Mouse (Mus musculus) MEL (cell line): ENCODE results near the gene Nucb1. TPM values are rescaled to one million over a fixed set of nuclear protein-coding genes. Genes with fewer than 3 reads are reported as not detected.

Experiments used
- DNase-seq: peaks from one replicate; pipeline ENCODE4 v3.0.0; 2011; ENCODE audit warnings: low read depth, low spot score
- H3K27ac ChIP-seq: 2 replicates; pipeline ENCODE4 v1.5.1; 2012; ENCODE audit warnings: low read depth, mild to moderate bottlenecking, control low read depth, low read length, moderate library complexity; ENCODE audit not compliant: control insufficient read depth
- H3K27me3 ChIP-seq, 2 experiments: fragments of 150-350 bp in 1 of 2; sonication (generic) in 1 of 2; 2 replicates each; pipeline ENCODE4 v1.6.1; 2012; ENCODE audit warnings: low read length in 2 of 2, mild to moderate bottlenecking in 2 of 2, improper control_type of control experiment in 1 of 2, moderate library complexity in 1 of 2; ENCODE audit not compliant: insufficient read depth in 2 of 2, control insufficient read depth in 1 of 2
- H3K36me3 ChIP-seq, 2 experiments: 2 replicates each; pipeline ENCODE4 v1.6.1; 2012 to 2014; ENCODE audit warnings: low read length in 2 of 2, improper control_type of control experiment in 1 of 2, inconsistent platforms in 1 of 2, mild to moderate bottlenecking in 1 of 2; ENCODE audit not compliant: insufficient read depth in 2 of 2, control insufficient read depth in 1 of 2
- H3K4me1 ChIP-seq, 2 experiments: fragments of 150-350 bp in 1 of 2; sonication (generic) in 1 of 2; 2 replicates each; pipeline ENCODE4 v1.6.1; 2012; ENCODE audit warnings: low read length in 2 of 2, improper control_type of control experiment in 1 of 2, mild to moderate bottlenecking in 1 of 2; ENCODE audit not compliant: insufficient read depth in 2 of 2, control insufficient read depth in 1 of 2
- H3K4me3 ChIP-seq, 2 experiments: fragments of 150-350 bp in 1 of 2; sonication (generic) in 1 of 2; 2 replicates each; pipeline ENCODE4 v1.5.1; 2012; ENCODE audit warnings: low read depth in 2 of 2, low read length in 2 of 2, mild to moderate bottlenecking in 2 of 2, moderate library complexity in 2 of 2, control low read depth in 1 of 2, improper control_type of control experiment in 1 of 2; ENCODE audit not compliant: control insufficient read depth in 1 of 2, insufficient read depth in 1 of 2
- H3K79me2 ChIP-seq: 2 replicates; pipeline ENCODE4 v1.6.1; 2012; ENCODE audit warnings: mild to moderate bottlenecking, low read length, moderate library complexity; ENCODE audit not compliant: control insufficient read depth, poor library complexity, insufficient read depth
- H3K9ac ChIP-seq: 2 replicates; pipeline ENCODE4 v1.6.1; 2012; ENCODE audit warnings: low read depth, mild to moderate bottlenecking, control low read depth, low read length, moderate library complexity; ENCODE audit not compliant: control insufficient read depth, poor library complexity, severe bottlenecking
- H3K9me3 ChIP-seq: fragments of 150-350 bp; sonication (generic); replicated peaks from 2 replicates; pipeline ENCODE4 v1.6.1; 2012; ENCODE audit warnings: mild to moderate bottlenecking, low read length, improper control_type of control experiment, moderate library complexity; ENCODE audit not compliant: insufficient read depth
- BHLHE40 ChIP-seq: IDR thresholded peaks from 2 replicates; pipeline ENCODE4 v1.6.1; 2012; ENCODE audit warnings: low read depth, mild to moderate bottlenecking, inconsistent platforms, low read length, improper control_type of control experiment, borderline replicate concordance
- CHD1 ChIP-seq: IDR thresholded peaks from 2 replicates; pipeline ENCODE4 v1.6.1; 2012; ENCODE audit warnings: low read depth, mild to moderate bottlenecking, inconsistent platforms, low read length, improper control_type of control experiment
- CHD2 ChIP-seq: IDR thresholded peaks from 2 replicates; pipeline ENCODE4 v1.6.1; 2011; ENCODE audit warnings: low read length, improper control_type of control experiment
- CTCF ChIP-seq, 3 experiments: IDR thresholded peaks in 2 of 3; conservative IDR thresholded peaks in 1 of 3; 2 replicates each; pipeline ENCODE4 v1.5.1; 2011 to 2012; ENCODE audit warnings: low read length in 3 of 3, low read depth in 2 of 3, mild to moderate bottlenecking in 2 of 3, improper control_type of control experiment in 1 of 3, inconsistent platforms in 1 of 3, mixed read lengths in 1 of 3, moderate library complexity in 1 of 3; ENCODE audit not compliant: control insufficient read depth in 1 of 3, insufficient read depth in 1 of 3, poor library complexity in 1 of 3, severe bottlenecking in 1 of 3
- ELF1 ChIP-seq: IDR thresholded peaks from 2 replicates; pipeline ENCODE4 v1.6.1; 2014; ENCODE audit warnings: low read depth, mild to moderate bottlenecking, inconsistent platforms, low read length, improper control_type of control experiment, moderate library complexity
- EP300 ChIP-seq, 2 experiments: IDR thresholded peaks; 2 replicates each; pipeline ENCODE4 v1.6.1; 2011; ENCODE audit warnings: improper control_type of control experiment in 2 of 2, low read length in 2 of 2, low read depth in 1 of 2, mild to moderate bottlenecking in 1 of 2
- GATA1 ChIP-seq: IDR thresholded peaks from 2 replicates; pipeline ENCODE4 v1.6.1; 2011; ENCODE audit warnings: low read depth, low read length, improper control_type of control experiment
- JUND ChIP-seq: IDR thresholded peaks from 2 replicates; pipeline ENCODE4 v1.6.1; 2011; ENCODE audit warnings: low read depth, mild to moderate bottlenecking, improper control_type of control experiment, low read length
- MAFK ChIP-seq: IDR thresholded peaks from 2 replicates; pipeline ENCODE4 v1.6.1; 2011; ENCODE audit warnings: low read depth, mild to moderate bottlenecking, low read length, improper control_type of control experiment, borderline replicate concordance
- MAX ChIP-seq: IDR thresholded peaks from 2 replicates; pipeline ENCODE4 v1.6.1; 2011; ENCODE audit warnings: low read length, improper control_type of control experiment
- MAZ ChIP-seq: IDR thresholded peaks from 2 replicates; pipeline ENCODE4 v1.6.1; 2012; ENCODE audit warnings: low read depth, mild to moderate bottlenecking, inconsistent platforms, low read length, improper control_type of control experiment
- MXI1 ChIP-seq: IDR thresholded peaks from 2 replicates; pipeline ENCODE4 v1.6.1; 2011; ENCODE audit warnings: mild to moderate bottlenecking, low read depth, low read length, improper control_type of control experiment
- MYC ChIP-seq: IDR thresholded peaks from 2 replicates; pipeline ENCODE4 v1.6.1; 2011; ENCODE audit warnings: low read depth, mild to moderate bottlenecking, low read length, improper control_type of control experiment, moderate library complexity
- NELFE ChIP-seq: IDR thresholded peaks from 2 replicates; pipeline ENCODE4 v1.6.1; 2011; ENCODE audit warnings: low read depth, low read length, improper control_type of control experiment
- POLR2A ChIP-seq, 2 experiments: IDR thresholded peaks; 2 replicates each; pipeline ENCODE4 v1.6.1; 2011 to 2012; ENCODE audit warnings: low read length in 2 of 2, mild to moderate bottlenecking in 2 of 2, control low read depth in 1 of 2, improper control_type of control experiment in 1 of 2, low read depth in 1 of 2, moderate library complexity in 1 of 2; ENCODE audit not compliant: control insufficient read depth in 1 of 2, insufficient read depth in 1 of 2, poor library complexity in 1 of 2
- POLR2AphosphoS2 ChIP-seq: IDR thresholded peaks from 2 replicates; pipeline ENCODE4 v1.6.1; 2011; ENCODE audit warnings: low read length, improper control_type of control experiment
- POLR2AphosphoS5 ChIP-seq: IDR thresholded peaks from 2 replicates; pipeline ENCODE4 v1.6.1; 2012; ENCODE audit warnings: low read depth, borderline replicate concordance, mild to moderate bottlenecking, inconsistent platforms, low read length, moderate library complexity, mixed read lengths
- RAD21 ChIP-seq: IDR thresholded peaks from 2 replicates; pipeline ENCODE4 v1.6.1; 2011; ENCODE audit warnings: mild to moderate bottlenecking, low read depth, low read length, improper control_type of control experiment
- RCOR1 ChIP-seq: IDR thresholded peaks from 2 replicates; pipeline ENCODE4 v1.6.1; 2012; ENCODE audit warnings: low read depth, mild to moderate bottlenecking, inconsistent platforms, low read length, improper control_type of control experiment
- SIN3A ChIP-seq: IDR thresholded peaks from 2 replicates; pipeline ENCODE4 v1.6.1; 2012; ENCODE audit warnings: low read length, improper control_type of control experiment, inconsistent platforms
- SMC3 ChIP-seq: IDR thresholded peaks from 2 replicates; pipeline ENCODE4 v1.6.1; 2011; ENCODE audit warnings: low read depth, low read length, improper control_type of control experiment
- TAL1 ChIP-seq: IDR thresholded peaks from 2 replicates; pipeline ENCODE4 v1.6.1; 2012; ENCODE audit warnings: mild to moderate bottlenecking, inconsistent platforms, low read length, moderate library complexity, mixed read lengths
- TCF12 ChIP-seq: IDR thresholded peaks from 2 replicates; pipeline ENCODE4 v1.6.1; 2014; ENCODE audit warnings: low read depth, mild to moderate bottlenecking, inconsistent platforms, low read length, improper control_type of control experiment, moderate library complexity
- UBTF ChIP-seq: IDR thresholded peaks from 2 replicates; pipeline ENCODE4 v1.6.1; 2012; ENCODE audit warnings: low read depth, mild to moderate bottlenecking, inconsistent platforms, low read length, improper control_type of control experiment, moderate library complexity, borderline replicate concordance; ENCODE audit not compliant: insufficient read depth
- USF1 ChIP-seq: IDR thresholded peaks from 2 replicates; pipeline ENCODE4 v1.6.1; 2014; ENCODE audit warnings: low read depth, mild to moderate bottlenecking, inconsistent platforms, low read length, improper control_type of control experiment, moderate library complexity
- USF2 ChIP-seq, 2 experiments: IDR thresholded peaks; 2 replicates each; pipeline ENCODE4 v1.6.1; 2011 to 2012; ENCODE audit warnings: improper control_type of control experiment in 2 of 2, low read length in 2 of 2, borderline replicate concordance in 1 of 2, inconsistent platforms in 1 of 2, low read depth in 1 of 2, mild to moderate bottlenecking in 1 of 2; ENCODE audit not compliant: insufficient read depth in 1 of 2
- ZC3H11A ChIP-seq: IDR thresholded peaks from 2 replicates; pipeline ENCODE4 v1.6.1; 2012; ENCODE audit warnings: low read depth, mild to moderate bottlenecking, inconsistent platforms, low read length, improper control_type of control experiment
- ZNF384 ChIP-seq: IDR thresholded peaks from 2 replicates; pipeline ENCODE4 v1.6.1; 2012; ENCODE audit warnings: low read depth, mild to moderate bottlenecking, inconsistent platforms, low read length, improper control_type of control experiment
- polyA plus RNA-seq, 2 experiments: library from polyadenylated mRNA; stranded (reverse) in 1 of 2; unstranded in 1 of 2; fragments of >175 nt in 1 of 2; fragments of >200 nt in 1 of 2; gene quantifications; 2 replicates each; pipeline versions ENCODE4 v1.2.1 to v1.2.4; 2012; ENCODE audit warnings: low replicate concordance in 2 of 2, low read depth in 1 of 2; ENCODE audit not compliant: insufficient read length in 2 of 2, insufficient read depth in 1 of 2, missing spikeins in 1 of 2
- total RNA-seq: library from RNA; depleted of rRNA; stranded (reverse); fragments of 300-350 nt; gene quantifications from 2 replicates; pipeline ENCODE4 v1.2.3, GENCODE M21; 2012

The Nucb1 gene
- total and polyA plus RNA-seq, 3 experiments, result 92.3 to 343 (median 196) TPM

DNA sequence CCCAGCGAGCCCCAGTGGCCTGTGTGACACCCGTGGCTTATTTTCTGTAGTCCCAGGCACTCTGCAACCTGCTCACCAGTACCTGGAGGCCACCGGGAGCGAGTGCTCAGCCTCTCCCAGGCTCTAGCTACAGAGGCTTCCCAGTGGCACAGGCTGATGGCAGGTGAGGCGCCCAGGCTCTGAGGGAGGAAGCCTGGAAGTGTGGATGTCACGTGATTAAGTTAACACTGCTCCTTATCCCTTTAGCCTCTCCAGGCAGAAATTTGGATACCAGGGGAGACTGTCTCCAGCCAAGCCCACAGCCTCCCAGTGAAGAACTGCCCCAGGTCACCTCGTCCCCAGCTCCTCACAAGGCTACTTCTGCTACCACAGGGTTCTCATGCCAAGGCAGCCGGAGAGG is 43.3 kb upstream of the Nucb1 start:
- Histone ChIP-seq H3K9ac (no peak overlapping the region), H3K4me3 (no peak overlapping the region), H3K79me2 (no peaks in the 10 kb centered on the region), H3K36me3 (no peaks in the 10 kb centered on the region), H3K27me3 (no peaks in the 10 kb centered on the region), H3K9me3 (no peaks in the 10 kb centered on the region), H3K27ac (no peak overlapping the region), H3K4me1 (no peaks in the 10 kb centered on the region)
- TF ChIP-seq MYC (no peak), CHD2 (no peak), CTCF (IDR thresholded peaks at IDR 0.05 in 2 of 3, conservative IDR thresholded peaks at IDR 0.05 in 1 of 3; ENCODE audit: control insufficient read depth in 1 of 3, insufficient read depth in 1 of 3, low read depth in 2 of 3, low read length in 3 of 3, poor library complexity in 1 of 3, severe bottlenecking in 1 of 3) (no peak), TAL1 (no peak), UBTF (no peak), ZC3H11A (no peak), BHLHE40 (no peak), POLR2AphosphoS5 (no peak), ELF1 (no peak), RCOR1 (no peak), NELFE (no peak), SIN3A (no peak), USF1 (no peak), ZNF384 (no peak), MAX (no peak), MAZ (no peak), EP300 (IDR thresholded peaks at IDR 0.05; ENCODE audit: low read depth in 1 of 2, low read length in 2 of 2) (no peak), POLR2A (IDR thresholded peaks at IDR 0.05; ENCODE audit: control insufficient read depth in 1 of 2, insufficient read depth in 1 of 2, low read depth in 1 of 2, low read length in 2 of 2, poor library complexity in 1 of 2) (no peak)
- DNase-seq, result no peak

DNA sequence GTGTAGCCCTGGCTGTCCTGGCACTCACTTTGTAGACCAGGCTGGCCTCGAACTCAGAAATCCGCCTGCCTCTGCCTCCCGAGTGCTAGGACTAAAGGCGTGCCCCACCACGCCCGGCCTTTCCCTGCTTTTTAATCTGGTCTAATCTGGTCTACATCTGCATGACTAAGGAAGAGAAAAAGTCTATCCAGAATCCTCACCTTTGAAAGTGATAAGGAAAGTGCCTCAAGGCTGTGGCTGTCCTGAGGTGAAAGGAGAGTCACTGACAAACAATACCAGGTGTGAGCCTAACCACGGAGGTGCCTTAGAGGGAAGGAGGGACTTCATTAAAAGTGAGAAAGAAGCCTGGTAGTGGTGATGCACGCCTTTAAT is 41.3 kb upstream of the Nucb1 start:
- H3K27ac ChIP-seq, result no peak overlapping the region
- no peak overlapping the region for H3K4me3 ChIP-seq
- no peak for DNase-seq
- no peaks in the 10 kb centered on the region for H3K79me2 ChIP-seq
- no peak overlapping the region for H3K9ac ChIP-seq
- no peaks in the 10 kb centered on the region for H3K27me3 ChIP-seq
- H3K4me1 ChIP-seq, result no peaks in the 10 kb centered on the region
- no peak for TF ChIP-seq RCOR1
- TF ChIP-seq MAZ, result no peak
- TF ChIP-seq TCF12, result no peak
- no peak for TF ChIP-seq MXI1
- no peak for TF ChIP-seq NELFE
- TF ChIP-seq MAFK, result no peak
- no peak for TF ChIP-seq TAL1
- TF ChIP-seq RAD21, result no peak
- TF ChIP-seq CHD1, result no peak
- TF ChIP-seq JUND, result no peak
- no peak for TF ChIP-seq CHD2
- no peak for TF ChIP-seq ELF1
- no peak for TF ChIP-seq USF2 (IDR thresholded peaks at IDR 0.05; ENCODE audit: borderline replicate concordance in 1 of 2, insufficient read depth in 1 of 2, low read depth in 1 of 2, low read length in 2 of 2)
- no peak for TF ChIP-seq GATA1
- TF ChIP-seq EP300 (IDR thresholded peaks at IDR 0.05; ENCODE audit: low read depth in 1 of 2, low read length in 2 of 2), result no peak
- no peak for TF ChIP-seq SMC3
- no peak for TF ChIP-seq POLR2AphosphoS2
- TF ChIP-seq BHLHE40, result no peak
- no peak for TF ChIP-seq USF1
- TF ChIP-seq, all 39 proteins: peak for 0
- no peaks in the 10 kb centered on the region for H3K36me3 ChIP-seq
- no peaks in the 10 kb centered on the region for H3K9me3 ChIP-seq
